Mouse (Mus musculus) G1E-ER4 (cell line): Measurements from ENCODE around the gene Fat1. TPM values are rescaled to one million over a fixed set of nuclear protein-coding genes. Genes with fewer than 3 reads are reported as not detected.

Source experiments
- GATA1 ChIP-seq: IDR thresholded peaks from one replicate; pipeline ENCODE4 v1.8.0; 2012; ENCODE audit warnings: low read length, inconsistent platforms
- polyA plus RNA-seq: library from polyadenylated mRNA; stranded (reverse); fragments of >175 nt; gene quantifications from 2 replicates; pipeline ENCODE4 v1.2.3, GENCODE M21; 2012

The Fat1 gene
- polyA plus RNA-seq, 1 experiment: not detected

GRCm38 (mm10) chr8:45062982-45063924 is 128.0 kb downstream of the Fat1 start:
- no peak for TF ChIP-seq GATA1

GRCm38 (mm10) chr8:45064197-45064869 is 129.1 kb downstream of the Fat1 start:
- TF ChIP-seq GATA1: no peak

GRCm38 (mm10) chr8:45068759-45069386 is 133.6 kb downstream of the Fat1 start, which contains the start of gene Mtnr1a:
TSS of gene Mtnr1a (plus strand) at chr8:45069137.
- no peak for TF ChIP-seq GATA1

GRCm38 (mm10) chr8:45070949-45071348 is 135.7 kb downstream of the Fat1 start:
- TF ChIP-seq GATA1: no peak

- no peak for TF ChIP-seq GATA1
Observed at GRCm38 (mm10) chr8:45080850-45081249, 145.6 kb downstream of the Fat1 start.

GRCm38 (mm10) chr8:45093599-45093998 is 158.4 kb downstream of the Fat1 start:
- TF ChIP-seq GATA1: no peak

Other genes starting within 250 kb of the Fat1 start
- not detected in 2 replicates for gene Mtnr1a, start 133.7 kb downstream of the Fat1 start, polyA plus RNA-seq